Mouse (Mus musculus) neural tube, embryonic 14.5 days (tissue): ENCODE data around the gene Atp5d. TPM values are rescaled to one million over a fixed set of nuclear protein-coding genes. Genes with fewer than 3 reads are reported as not detected.

Source experiments
- ATAC-seq: fragments of 200-750 bp; cut with Nextera tagmentation; 2 replicates; pipeline ENCODE4 v1.8.0; 2017; ENCODE audit warnings: low read depth, mild to moderate bottlenecking, moderate TSS enrichment, moderate library complexity
- H3K27ac ChIP-seq: fragments of 300-500 bp; sonication (generic); 2 replicates; pipeline ENCODE4 v1.5.1; 2014; ENCODE audit warnings: low read depth, mild to moderate bottlenecking, control low read depth, low read length, moderate library complexity, mixed read lengths
- H3K27me3 ChIP-seq: fragments of 300-500 bp; sonication (generic); 2 replicates; pipeline ENCODE4 v1.6.1; 2014; ENCODE audit warnings: low read length; ENCODE audit not compliant: control insufficient read depth, insufficient read depth
- H3K36me3 ChIP-seq: fragments of 300-500 bp; sonication (generic); 2 replicates; pipeline ENCODE4 v1.6.1; 2014; ENCODE audit warnings: low read length, mixed read lengths; ENCODE audit not compliant: control insufficient read depth, insufficient read depth
- H3K4me1 ChIP-seq: fragments of 300-500 bp; sonication (generic); 2 replicates; pipeline ENCODE4 v1.6.1; 2014; ENCODE audit warnings: low read length; ENCODE audit not compliant: control insufficient read depth, insufficient read depth
- H3K4me2 ChIP-seq: fragments of 300-500 bp; sonication (generic); 2 replicates; pipeline ENCODE4 v1.6.1; 2014; ENCODE audit warnings: mild to moderate bottlenecking, low read depth, low read length, control low read depth
- H3K4me3 ChIP-seq: fragments of 300-500 bp; sonication (generic); 2 replicates; pipeline ENCODE4 v1.5.1; 2014; ENCODE audit warnings: low read depth, low read length, control low read depth, mixed read lengths
- H3K9ac ChIP-seq: fragments of 300-500 bp; sonication (generic); replicated peaks from 2 replicates; pipeline ENCODE4 v1.6.1; 2014; ENCODE audit warnings: low read depth, mild to moderate bottlenecking, control low read depth, low read length, mixed read lengths
- H3K9me3 ChIP-seq: fragments of 300-500 bp; sonication (generic); 2 replicates; pipeline ENCODE4 v1.6.1; 2016; ENCODE audit warnings: low read length; ENCODE audit not compliant: control insufficient read depth
- WGBS: fragments of 180-500 bp; shearing (Covaris S2); extraction: QIAGEN DNeasy Blood & Tissue Kit; methylation state at CpG from one replicate; pipeline ENCODE4 v1.1.7; 2014; 5-methylcytosine and 5-hydroxymethylcytosine counted together
- polyA plus RNA-seq: library from polyadenylated mRNA; unstranded; fragments of >200 nt; fragmentation: Nextera tagmentation; extraction: Ambion mirVana; gene quantifications from 2 replicates; pipeline ENCODE4 v1.2.1, GENCODE M21; 2014

Atp5d gene
- polyA plus RNA-seq, 1 experiment from 2014 or later: 519 TPM

DNA sequence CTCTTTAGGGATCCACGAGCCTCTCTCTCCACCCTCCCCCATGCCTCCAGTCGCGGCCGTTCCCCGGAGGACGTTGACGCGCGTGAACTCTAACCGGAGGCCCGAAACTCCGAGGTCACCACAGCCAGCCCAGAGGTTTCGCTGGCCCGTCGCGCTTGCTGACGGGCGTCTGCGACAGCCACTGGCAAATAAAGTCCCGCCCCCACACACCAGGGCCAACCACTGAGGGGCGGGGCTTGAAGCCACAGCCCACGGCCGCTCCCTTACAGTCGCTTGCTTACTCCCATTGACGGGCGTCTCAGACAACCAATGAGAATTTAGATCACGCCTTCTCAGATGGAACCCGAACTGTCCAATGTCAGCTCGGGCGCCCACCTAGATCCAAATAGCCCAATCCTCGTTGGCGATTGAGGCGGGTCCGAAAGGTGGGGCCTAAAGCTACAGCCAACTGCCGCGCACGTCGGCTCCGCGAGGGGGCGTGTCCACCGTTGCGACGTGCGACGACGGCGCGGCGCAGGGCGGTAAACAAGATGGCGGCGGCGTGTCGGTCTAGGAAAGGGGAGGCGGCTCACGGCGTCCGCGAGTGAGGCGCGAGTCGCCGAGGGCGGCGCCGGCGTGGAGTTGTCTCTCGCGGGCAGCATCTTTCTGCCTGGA, 23.0 kb upstream of the Atp5d start, which contains the start of gene Stk11:
Stk11 (plus strand) TSS at position 514 of the 654 bp plus-strand sequence.
- peak within 1 kb of the TSS; percentile 80 for H3K27ac ChIP-seq
- H3K4me2 ChIP-seq: peak within 1 kb of the TSS; percentile 94
- peak within 1 kb of the TSS; percentile 83 for H3K9ac ChIP-seq
- peaks cover 35% of the 10 kb centered on the region for H3K4me1 ChIP-seq
- no peaks in the 10 kb centered on the region for H3K27me3 ChIP-seq
- H3K4me3 ChIP-seq: peak within 1 kb of the TSS; percentile 97
- peak; percentile 97 for ATAC-seq
- no peaks in the 10 kb centered on the region for H3K9me3 ChIP-seq
- WGBS: under 1% methylated on average over 70 of the region's 70 CpGs
- no peaks in the 10 kb centered on the region for H3K36me3 ChIP-seq

DNA sequence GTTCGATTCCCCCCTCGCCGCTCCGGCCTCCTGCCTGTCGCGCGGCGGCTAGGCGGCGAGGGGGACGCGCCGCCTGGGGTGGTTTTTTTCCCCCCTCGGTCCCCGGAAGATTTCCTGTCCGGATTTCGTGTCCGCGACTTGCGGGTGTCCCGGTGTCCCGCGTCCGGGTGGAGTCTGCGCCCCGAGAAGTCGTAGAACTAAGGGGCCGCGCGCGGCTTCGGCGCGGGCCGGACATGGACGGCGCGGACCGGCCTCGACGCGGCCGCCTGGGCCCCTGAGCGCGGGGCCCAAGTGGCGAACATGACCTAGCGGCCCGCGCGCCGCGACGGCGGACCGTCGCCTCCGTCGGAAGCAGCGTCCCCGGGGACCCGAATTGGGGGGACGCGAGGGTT, 22.5 kb upstream of the Atp5d start:
- no peaks in the 10 kb centered on the region for H3K27me3 ChIP-seq
- 0% methylated on average over 63 of the region's 63 CpGs for WGBS
- H3K9ac ChIP-seq: peak overlapping the region; percentile 83
- no peaks in the 10 kb centered on the region for H3K36me3 ChIP-seq
- H3K4me1 ChIP-seq: peaks cover 35% of the 10 kb centered on the region
- H3K4me2 ChIP-seq: peak overlapping the region; percentile 94
- peak overlapping the region; percentile 80 for H3K27ac ChIP-seq
- H3K9me3 ChIP-seq: no peaks in the 10 kb centered on the region
- ATAC-seq: no peak
- peak overlapping the region; percentile 97 for H3K4me3 ChIP-seq

DNA sequence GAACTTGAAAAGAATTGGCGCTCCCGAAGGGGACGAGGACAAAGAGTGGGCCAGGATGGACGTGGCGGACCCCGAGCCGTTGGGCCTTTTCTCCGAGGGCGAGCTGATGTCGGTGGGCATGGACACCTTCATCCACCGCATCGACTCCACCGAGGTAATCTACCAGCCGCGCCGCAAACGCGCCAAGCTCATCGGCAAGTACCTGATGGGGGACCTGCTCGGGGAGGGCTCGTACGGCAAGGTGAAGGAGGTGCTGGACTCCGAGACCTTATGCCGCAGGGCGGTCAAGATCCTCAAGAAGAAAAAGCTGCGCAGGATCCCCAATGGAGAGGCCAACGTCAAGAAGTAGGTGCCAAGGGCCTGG, 21.9 kb upstream of the Atp5d start:
- Histone ChIP-seq H3K4me3 (peak overlapping the region; percentile 97), H3K9me3 (no peaks in the 10 kb centered on the region), H3K36me3 (no peaks in the 10 kb centered on the region), H3K9ac (peak overlapping the region; percentile 83), H3K4me1 (peaks cover 35% of the 10 kb centered on the region), H3K4me2 (peak overlapping the region; percentile 94), H3K27me3 (no peaks in the 10 kb centered on the region), H3K27ac (no peak overlapping the region)
- 2% methylated on average over 27 of the region's 27 CpGs for WGBS
- ATAC-seq: no peak

DNA sequence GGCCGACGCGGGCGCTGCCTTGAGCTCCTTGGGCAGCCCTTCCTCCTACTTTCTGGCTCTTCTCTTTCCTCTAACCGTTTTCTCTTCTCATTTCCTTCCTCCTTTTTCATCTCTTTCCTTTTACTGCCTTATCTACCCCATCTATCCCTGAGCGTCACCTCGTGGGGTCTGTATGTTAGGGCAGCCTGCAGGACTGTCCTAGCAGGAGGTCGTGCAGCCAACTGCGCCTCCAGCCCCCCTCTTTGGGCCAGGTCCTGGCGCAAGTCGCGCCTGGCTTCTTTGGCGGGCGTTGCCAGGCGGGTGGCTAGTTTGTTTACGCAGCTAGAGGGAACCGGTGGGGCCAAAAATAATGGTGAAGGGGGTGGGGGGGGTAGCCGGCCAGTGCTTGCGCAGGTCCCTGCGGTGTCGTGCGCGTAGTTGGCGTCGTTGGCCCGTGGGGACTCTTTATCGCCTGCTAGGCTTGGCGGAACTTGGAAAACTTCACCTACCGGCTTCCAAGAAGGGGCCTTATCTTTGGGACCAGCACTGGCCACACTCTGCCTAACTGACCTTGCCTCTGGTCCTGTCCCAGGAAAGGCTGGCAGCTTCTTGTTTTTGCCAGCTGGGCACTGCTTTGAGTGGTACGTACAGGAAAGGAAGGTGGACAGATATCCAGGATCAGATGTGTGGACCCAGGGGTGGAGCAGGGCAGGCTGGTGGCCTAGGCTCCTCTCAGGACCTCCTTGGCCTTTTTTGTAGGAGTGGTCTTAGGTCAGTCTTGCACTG, 21.3 kb upstream of the Atp5d start:
- ATAC-seq: no peak
- no peaks in the 10 kb centered on the region for H3K27me3 ChIP-seq
- H3K4me3 ChIP-seq: peak overlapping the region; percentile 97
- H3K4me2 ChIP-seq: peak overlapping the region; percentile 94
- no peak overlapping the region for H3K27ac ChIP-seq
- peaks cover 35% of the 10 kb centered on the region for H3K4me1 ChIP-seq
- H3K9ac ChIP-seq: peak overlapping the region; percentile 83
- no peaks in the 10 kb centered on the region for H3K36me3 ChIP-seq
- whole genome bisulfite sequencing: 4% methylated on average over 29 of the region's 30 CpGs
- no peaks in the 10 kb centered on the region for H3K9me3 ChIP-seq

DNA sequence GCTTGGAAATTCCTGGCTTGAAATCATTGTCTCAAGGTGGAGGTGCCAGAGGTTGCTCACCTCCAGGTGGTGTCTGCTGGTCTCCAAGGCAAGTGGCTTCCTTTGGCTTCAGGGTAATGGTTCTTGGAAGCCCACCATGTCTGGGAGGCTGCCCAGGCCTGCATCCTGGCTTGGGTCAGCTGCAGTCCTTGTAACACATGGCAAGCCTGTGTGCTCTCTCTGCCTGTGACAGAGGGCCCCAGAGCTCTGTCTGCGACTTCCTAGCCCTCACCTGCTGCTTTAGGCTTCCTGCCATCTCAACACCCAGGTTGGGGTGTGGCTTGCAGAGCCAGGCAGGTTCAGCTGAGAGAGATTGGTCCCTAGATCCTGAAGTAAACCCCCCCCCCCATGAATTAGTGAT, 20.7 kb upstream of the Atp5d start:
- no peak overlapping the region for H3K27ac ChIP-seq
- peak overlapping the region; percentile 97 for H3K4me3 ChIP-seq
- no peaks in the 10 kb centered on the region for H3K9me3 ChIP-seq
- H3K27me3 ChIP-seq: no peaks in the 10 kb centered on the region
- H3K9ac ChIP-seq: peak overlapping the region; percentile 83; the same call in 1 of the 2 replicates
- 58% methylated on average over 1 of the region's 1 CpGs for WGBS
- no peak for ATAC-seq
- no peaks in the 10 kb centered on the region for H3K36me3 ChIP-seq
- peak overlapping the region; percentile 94 for H3K4me2 ChIP-seq
- H3K4me1 ChIP-seq: peaks cover 35% of the 10 kb centered on the region

DNA sequence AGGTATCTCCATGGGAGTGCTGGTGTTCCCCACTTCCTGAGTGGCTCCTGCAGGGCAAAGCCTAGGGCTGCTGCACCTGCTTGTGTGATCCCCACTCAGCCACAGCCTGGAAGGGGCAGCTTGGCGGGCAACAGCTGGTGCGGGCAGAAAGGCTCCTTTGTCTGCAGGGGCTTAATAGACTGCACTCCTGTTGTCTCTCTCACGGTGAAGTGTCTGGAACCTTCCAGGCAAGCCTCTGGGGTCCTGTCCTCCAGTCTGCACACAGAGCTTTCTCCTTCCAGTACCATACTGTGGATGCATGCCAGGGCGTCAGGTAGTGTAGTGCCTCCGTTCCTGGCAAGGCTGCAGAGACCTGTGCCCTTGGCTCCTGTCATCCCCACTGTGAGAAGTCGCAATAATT, 19.9 kb upstream of the Atp5d start:
- Histone ChIP-seq H3K27me3 (no peaks in the 10 kb centered on the region), H3K9ac (peak overlapping the region; percentile 21; the same call in 1 of the 2 replicates), H3K4me1 (peaks cover 35% of the 10 kb centered on the region), H3K4me3 (peak overlapping the region; percentile 4; the same call in 1 of the 2 replicates), H3K4me2 (peak overlapping the region; percentile 94), H3K36me3 (no peaks in the 10 kb centered on the region), H3K9me3 (no peaks in the 10 kb centered on the region), H3K27ac (no peak overlapping the region)
- 44% methylated on average over 6 of the region's 6 CpGs for WGBS
- no peak for ATAC-seq

DNA sequence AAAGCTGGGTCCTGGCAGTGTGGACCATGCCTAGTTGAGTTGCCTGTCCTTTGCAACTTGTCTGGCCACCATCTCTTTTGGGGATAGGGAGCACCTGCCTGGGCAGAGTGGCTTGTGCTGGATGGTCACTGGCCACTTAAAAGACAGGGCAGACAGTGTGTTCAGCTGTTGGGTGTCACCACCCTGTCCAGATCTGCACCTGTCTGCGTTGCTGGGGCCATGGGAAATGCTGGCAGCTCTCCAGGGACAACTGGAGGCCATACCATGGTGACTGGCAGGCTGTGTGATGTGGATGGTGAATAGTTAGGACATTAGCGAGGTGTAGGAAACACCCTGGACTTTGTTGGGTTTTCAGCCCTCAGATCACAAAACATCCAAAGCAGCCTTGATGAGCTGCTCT, 18.3 kb upstream of the Atp5d start:
- no peak overlapping the region for H3K4me2 ChIP-seq
- ATAC-seq: no peak
- H3K27me3 ChIP-seq: no peaks in the 10 kb centered on the region
- H3K4me3 ChIP-seq: no peak overlapping the region
- no peaks in the 10 kb centered on the region for H3K9me3 ChIP-seq
- no peak overlapping the region for H3K9ac ChIP-seq
- 73% methylated on average over 2 of the region's 2 CpGs for WGBS
- H3K4me1 ChIP-seq: peaks cover 29% of the 10 kb centered on the region
- H3K36me3 ChIP-seq: no peaks in the 10 kb centered on the region
- no peak overlapping the region for H3K27ac ChIP-seq

DNA sequence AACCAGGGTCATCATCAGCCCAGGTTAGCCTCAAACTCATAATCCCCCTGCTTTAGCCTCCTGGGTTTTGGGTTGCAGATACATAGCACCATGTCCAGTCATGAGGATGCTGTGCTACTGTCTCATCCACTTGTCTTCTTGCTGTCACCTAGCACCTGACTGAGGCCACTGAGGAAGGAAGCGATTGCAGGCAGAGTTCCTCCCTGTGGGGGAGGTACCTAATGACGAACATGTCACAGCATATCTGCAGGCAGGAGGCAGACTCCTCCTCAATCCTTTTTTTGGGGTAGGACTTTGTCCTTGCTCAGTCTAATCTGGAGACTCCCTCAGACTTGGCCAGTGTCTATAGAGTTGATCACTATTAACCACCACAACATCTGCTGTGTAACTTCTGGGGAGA, 16.8 kb upstream of the Atp5d start:
- no peak for ATAC-seq
- Histone ChIP-seq H3K36me3 (peaks cover 7% of the 10 kb centered on the region), H3K27ac (no peak overlapping the region), H3K9ac (no peak overlapping the region), H3K4me2 (no peak overlapping the region), H3K27me3 (no peaks in the 10 kb centered on the region), H3K4me1 (peaks cover 27% of the 10 kb centered on the region), H3K4me3 (no peak overlapping the region), H3K9me3 (no peaks in the 10 kb centered on the region)
- 95% methylated on average over 2 of the region's 2 CpGs for WGBS

DNA sequence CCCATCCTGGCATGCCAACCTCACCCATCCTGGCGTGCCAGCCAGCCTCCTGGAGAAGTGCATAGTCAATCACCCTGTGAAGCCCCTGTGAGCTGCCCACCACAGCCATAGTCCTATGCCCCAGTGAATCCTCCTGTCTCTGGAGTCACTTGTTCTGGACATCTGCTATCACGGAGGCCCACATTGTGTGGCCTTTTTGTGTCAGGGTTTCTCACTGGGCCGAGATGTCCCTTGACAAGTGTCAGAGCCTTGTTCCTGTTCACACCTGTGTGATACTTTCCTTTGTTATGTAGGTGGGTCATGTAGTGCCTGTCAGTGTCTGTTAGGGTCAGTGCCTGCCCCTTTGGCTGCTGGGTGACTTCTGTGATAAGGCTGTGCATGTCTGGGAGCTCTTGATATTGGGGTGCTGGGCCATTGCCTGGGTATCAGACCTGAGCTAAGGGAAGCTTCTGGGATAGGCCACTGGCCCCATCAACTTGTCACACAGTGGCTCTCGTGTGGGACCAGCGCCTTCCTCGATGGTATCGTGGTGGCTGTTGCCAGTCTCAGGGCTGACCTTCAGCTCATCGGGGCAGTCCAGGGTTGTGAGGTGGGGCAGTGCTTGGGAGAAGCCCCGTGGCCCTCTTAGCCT, 14.4 kb upstream of the Atp5d start:
- H3K9ac ChIP-seq: no peak overlapping the region
- WGBS: 95% methylated on average over 9 of the region's 9 CpGs

More for the DNA sequence above, 14.4 kb upstream of the Atp5d start:
- no peak for ATAC-seq
- peaks cover 29% of the 10 kb centered on the region for H3K36me3 ChIP-seq
- H3K27me3 ChIP-seq: no peaks in the 10 kb centered on the region
- no peak overlapping the region for H3K4me2 ChIP-seq
- no peaks in the 10 kb centered on the region for H3K9me3 ChIP-seq
- no peak overlapping the region for H3K4me3 ChIP-seq
- H3K4me1 ChIP-seq: 0 out of 2 replicates have a peak, but pooled peaks cover 4% of the 10 kb centered on the region
- H3K27ac ChIP-seq: no peak overlapping the region
